Mouse (Mus musculus): ENCODE results near the gene Col26a1. TPM values are rescaled to one million over a fixed set of nuclear protein-coding genes. Genes with fewer than 3 reads are reported as not detected.

Gene Col26a1
- polyA plus RNA-seq, 1 experiment from 2014 or later: 63.0 TPM

- Histone ChIP-seq H3K4me2 (ENCODE audit: low read depth, low read length) (no peak overlapping the region), H3K27ac (replicated peaks; ENCODE audit: low read depth, low read length) (no peak overlapping the region), H3K4me3 (ENCODE audit: low read depth, low read length) (no peak overlapping the region), H3K4me1 (ENCODE audit: control insufficient read depth, insufficient read depth, low read length) (no peaks in the 10 kb centered on the region), H3K9me3 (replicated peaks; ENCODE audit: control insufficient read depth, low read length) (0 out of 2 replicates have a peak, but pooled peaks cover 2% of the 10 kb centered on the region), H3K9ac (replicated peaks; ENCODE audit: low read length) (no peak overlapping the region), H3K27me3 (ENCODE audit: control insufficient read depth, insufficient read depth, low read length) (no peaks in the 10 kb centered on the region), H3K36me3 (replicated peaks; ENCODE audit: control insufficient read depth, insufficient read depth, low read depth, low read length) (peaks cover 3% of the 10 kb centered on the region)
- no peak for ATAC-seq (replicated peaks; ENCODE audit: insufficient number of reproducible peaks, low FRiP score, low TSS enrichment, low read depth)
- WGBS: 87% methylated on average over 11 of the region's 11 CpGs
- DNase-seq (ENCODE audit: low spot score): no peak
Observed at GRCm38 (mm10) chr5:136819686-136820085, 63.3 kb downstream of the Col26a1 start.

- ATAC-seq (replicated peaks; ENCODE audit: insufficient number of reproducible peaks, low FRiP score, low TSS enrichment, low read depth) (peak; percentile 53), DNase-seq (ENCODE audit: low spot score) (peak; percentile 94)
- no peaks in the 10 kb centered on the region for H3K9me3 ChIP-seq (replicated peaks; ENCODE audit: control insufficient read depth, low read length)
- no peaks in the 10 kb centered on the region for H3K27me3 ChIP-seq (ENCODE audit: control insufficient read depth, insufficient read depth, low read length)
- WGBS: 28% methylated on average over 30 of the region's 30 CpGs
- no peak overlapping the region for H3K4me3 ChIP-seq (ENCODE audit: low read depth, low read length)
- H3K9ac ChIP-seq (replicated peaks; ENCODE audit: low read length): peak overlapping the region; percentile 19
- no peaks in the 10 kb centered on the region for H3K36me3 ChIP-seq (replicated peaks; ENCODE audit: control insufficient read depth, insufficient read depth, low read depth, low read length)
- no peak overlapping the region; the same call in 1 of the 2 replicates for H3K4me2 ChIP-seq (ENCODE audit: low read depth, low read length)
- peak overlapping the region; percentile 84 for H3K27ac ChIP-seq (replicated peaks; ENCODE audit: low read depth, low read length)
- peaks cover 6% of the 10 kb centered on the region for H3K4me1 ChIP-seq (ENCODE audit: control insufficient read depth, insufficient read depth, low read length)
Observed at GRCm38 (mm10) chr5:136810539-136811374, 72.3 kb downstream of the Col26a1 start.

GRCm38 (mm10) chr5:136806379-136807056, 76.5 kb downstream of the Col26a1 start:
- 60% methylated on average over 16 of the region's 16 CpGs for WGBS
- no peak overlapping the region for H3K4me3 ChIP-seq (ENCODE audit: low read depth, low read length)
- ATAC-seq (replicated peaks; ENCODE audit: insufficient number of reproducible peaks, low FRiP score, low TSS enrichment, low read depth) (no peak), DNase-seq (ENCODE audit: low spot score) (no peak)
- H3K36me3 ChIP-seq (replicated peaks; ENCODE audit: control insufficient read depth, insufficient read depth, low read depth, low read length): no peaks in the 10 kb centered on the region
- no peaks in the 10 kb centered on the region for H3K9me3 ChIP-seq (replicated peaks; ENCODE audit: control insufficient read depth, low read length)
- no peaks in the 10 kb centered on the region for H3K27me3 ChIP-seq (ENCODE audit: control insufficient read depth, insufficient read depth, low read length)
- no peak overlapping the region for H3K9ac ChIP-seq (replicated peaks; ENCODE audit: low read length)
- 0 out of 2 replicates have a peak overlapping the region, but pooled peaks have one; percentile 15 for H3K27ac ChIP-seq (replicated peaks; ENCODE audit: low read depth, low read length)
- peaks cover 24% of the 10 kb centered on the region for H3K4me1 ChIP-seq (ENCODE audit: control insufficient read depth, insufficient read depth, low read length)
- H3K4me2 ChIP-seq (ENCODE audit: low read depth, low read length): no peak overlapping the region

GRCm38 (mm10) chr5:136805019-136805418, 78.0 kb downstream of the Col26a1 start:
- H3K27me3 ChIP-seq (ENCODE audit: control insufficient read depth, insufficient read depth, low read length): no peaks in the 10 kb centered on the region
- H3K4me2 ChIP-seq (ENCODE audit: low read depth, low read length): no peak overlapping the region
- no peak for DNase-seq (ENCODE audit: low spot score)
- 0 out of 2 replicates have a peak overlapping the region, but pooled peaks have one; percentile 20 for H3K27ac ChIP-seq (replicated peaks; ENCODE audit: low read depth, low read length)
- H3K36me3 ChIP-seq (replicated peaks; ENCODE audit: control insufficient read depth, insufficient read depth, low read depth, low read length): no peaks in the 10 kb centered on the region
- no peak overlapping the region for H3K9ac ChIP-seq (replicated peaks; ENCODE audit: low read length)
- no peaks in the 10 kb centered on the region for H3K9me3 ChIP-seq (replicated peaks; ENCODE audit: control insufficient read depth, low read length)
- WGBS: 60% methylated on average over 6 of the region's 6 CpGs
- H3K4me1 ChIP-seq (ENCODE audit: control insufficient read depth, insufficient read depth, low read length): peaks cover 20% of the 10 kb centered on the region
- no peak for ATAC-seq (replicated peaks; ENCODE audit: insufficient number of reproducible peaks, low FRiP score, low TSS enrichment, low read depth)
- H3K4me3 ChIP-seq (ENCODE audit: low read depth, low read length): no peak overlapping the region

- Histone ChIP-seq H3K4me1 (ENCODE audit: control insufficient read depth, insufficient read depth, low read length) (peaks cover 20% of the 10 kb centered on the region), H3K9ac (replicated peaks; ENCODE audit: low read length) (no peak overlapping the region), H3K27me3 (ENCODE audit: control insufficient read depth, insufficient read depth, low read length) (no peaks in the 10 kb centered on the region), H3K27ac (replicated peaks; ENCODE audit: low read depth, low read length) (no peak overlapping the region), H3K4me3 (ENCODE audit: low read depth, low read length) (no peak overlapping the region), H3K4me2 (ENCODE audit: low read depth, low read length) (no peak overlapping the region), H3K9me3 (replicated peaks; ENCODE audit: control insufficient read depth, low read length) (no peaks in the 10 kb centered on the region), H3K36me3 (replicated peaks; ENCODE audit: control insufficient read depth, insufficient read depth, low read depth, low read length) (no peaks in the 10 kb centered on the region)
- WGBS: 56% methylated on average over 1 of the region's 1 CpGs
- ATAC-seq (replicated peaks; ENCODE audit: insufficient number of reproducible peaks, low FRiP score, low TSS enrichment, low read depth) (no peak), DNase-seq (ENCODE audit: low spot score) (no peak)
Observed at GRCm38 (mm10) chr5:136804246-136804645, 78.8 kb downstream of the Col26a1 start.

GRCm38 (mm10) chr5:136802732-136803131, 80.3 kb downstream of the Col26a1 start:
- H3K36me3 ChIP-seq (replicated peaks; ENCODE audit: control insufficient read depth, insufficient read depth, low read depth, low read length): no peaks in the 10 kb centered on the region
- peak overlapping the region; percentile 38 for H3K27ac ChIP-seq (replicated peaks; ENCODE audit: low read depth, low read length)
- no peaks in the 10 kb centered on the region for H3K27me3 ChIP-seq (ENCODE audit: control insufficient read depth, insufficient read depth, low read length)
- no peak overlapping the region for H3K4me3 ChIP-seq (ENCODE audit: low read depth, low read length)
- DNase-seq (ENCODE audit: low spot score): peak; percentile 55
- H3K9me3 ChIP-seq (replicated peaks; ENCODE audit: control insufficient read depth, low read length): no peaks in the 10 kb centered on the region
- H3K4me1 ChIP-seq (ENCODE audit: control insufficient read depth, insufficient read depth, low read length): peaks cover 20% of the 10 kb centered on the region
- H3K4me2 ChIP-seq (ENCODE audit: low read depth, low read length): peak overlapping the region; percentile 1; the same call in 1 of the 2 replicates
- 0 out of 2 replicates have a peak overlapping the region, but pooled peaks have one; percentile 22 for H3K9ac ChIP-seq (replicated peaks; ENCODE audit: low read length)
- 0 out of 2 replicates have a peak, but pooled peaks have one; percentile 27 for ATAC-seq (replicated peaks; ENCODE audit: insufficient number of reproducible peaks, low FRiP score, low TSS enrichment, low read depth)
- WGBS: 7% methylated on average over 17 of the region's 17 CpGs

GRCm38 (mm10) chr5:136796917-136797316, 86.1 kb downstream of the Col26a1 start:
- 9% methylated on average over 2 of the region's 2 CpGs for WGBS
- Histone ChIP-seq H3K4me1 (ENCODE audit: control insufficient read depth, insufficient read depth, low read length) (peaks cover 3% of the 10 kb centered on the region; the same call in 1 of the 2 replicates), H3K36me3 (replicated peaks; ENCODE audit: control insufficient read depth, insufficient read depth, low read depth, low read length) (no peaks in the 10 kb centered on the region), H3K9ac (replicated peaks; ENCODE audit: low read length) (no peak overlapping the region), H3K27ac (replicated peaks; ENCODE audit: low read depth, low read length) (no peak overlapping the region), H3K9me3 (replicated peaks; ENCODE audit: control insufficient read depth, low read length) (no peaks in the 10 kb centered on the region), H3K4me2 (ENCODE audit: low read depth, low read length) (no peak overlapping the region), H3K4me3 (ENCODE audit: low read depth, low read length) (no peak overlapping the region), H3K27me3 (ENCODE audit: control insufficient read depth, insufficient read depth, low read length) (no peaks in the 10 kb centered on the region)
- peak; percentile 74 for ATAC-seq (replicated peaks; ENCODE audit: insufficient number of reproducible peaks, low FRiP score, low TSS enrichment, low read depth)
- DNase-seq (ENCODE audit: low spot score): peak; percentile 43

- H3K4me1 ChIP-seq (ENCODE audit: control insufficient read depth, insufficient read depth, low read length): peaks cover 3% of the 10 kb centered on the region; the same call in 1 of the 2 replicates
- H3K9ac ChIP-seq (replicated peaks; ENCODE audit: low read length): no peak overlapping the region
- H3K4me3 ChIP-seq (ENCODE audit: low read depth, low read length): no peak overlapping the region
- no peak overlapping the region for H3K27ac ChIP-seq (replicated peaks; ENCODE audit: low read depth, low read length)
- ATAC-seq (replicated peaks; ENCODE audit: insufficient number of reproducible peaks, low FRiP score, low TSS enrichment, low read depth) (no peak), DNase-seq (ENCODE audit: low spot score) (no peak)
- no peaks in the 10 kb centered on the region for H3K36me3 ChIP-seq (replicated peaks; ENCODE audit: control insufficient read depth, insufficient read depth, low read depth, low read length)
- H3K27me3 ChIP-seq (ENCODE audit: control insufficient read depth, insufficient read depth, low read length): no peaks in the 10 kb centered on the region
- WGBS: 92% methylated on average over 15 of the region's 15 CpGs
- H3K9me3 ChIP-seq (replicated peaks; ENCODE audit: control insufficient read depth, low read length): no peaks in the 10 kb centered on the region
- H3K4me2 ChIP-seq (ENCODE audit: low read depth, low read length): no peak overlapping the region
Observed at GRCm38 (mm10) chr5:136793807-136794206, 89.2 kb downstream of the Col26a1 start.
